Mouse (Mus musculus) embryonic facial prominence, embryonic 15.5 days (tissue): ENCODE data around the gene Myof. TPM values are rescaled to one million over a fixed set of nuclear protein-coding genes. Genes with fewer than 3 reads are reported as not detected.

Experiments
- ATAC-seq: fragments of 200-750 bp; cut with Nextera tagmentation; 2 replicates; pipeline ENCODE4 v1.8.0; 2017; ENCODE audit warnings: low read depth, moderate TSS enrichment; ENCODE audit not compliant: insufficient number of reproducible peaks, low FRiP score, low TSS enrichment
- H3K27ac ChIP-seq: fragments of 300-500 bp; sonication (generic); replicated peaks from 2 replicates; pipeline ENCODE4 v1.5.1; 2015; ENCODE audit warnings: mild to moderate bottlenecking, inconsistent platforms
- H3K27me3 ChIP-seq: fragments of 300-500 bp; sonication (generic); 2 replicates; pipeline ENCODE4 v1.6.1; 2015; ENCODE audit warnings: inconsistent platforms
- H3K36me3 ChIP-seq: fragments of 300-500 bp; sonication (generic); 2 replicates; pipeline ENCODE4 v1.6.1; 2015; ENCODE audit warnings: mild to moderate bottlenecking, inconsistent platforms
- H3K4me1 ChIP-seq: fragments of 300-500 bp; sonication (generic); 2 replicates; pipeline ENCODE4 v1.6.1; 2015; ENCODE audit warnings: inconsistent platforms
- H3K4me2 ChIP-seq: fragments of 300-500 bp; sonication (generic); replicated peaks from 2 replicates; pipeline ENCODE4 v1.6.1; 2015; ENCODE audit warnings: mild to moderate bottlenecking, inconsistent platforms
- H3K4me3 ChIP-seq: fragments of 300-500 bp; sonication (generic); replicated peaks from 2 replicates; pipeline ENCODE4 v1.5.1; 2015; ENCODE audit warnings: mild to moderate bottlenecking, inconsistent platforms
- H3K9ac ChIP-seq: fragments of 300-500 bp; sonication (generic); 2 replicates; pipeline ENCODE4 v1.6.1; 2015; ENCODE audit warnings: inconsistent platforms
- H3K9me3 ChIP-seq: fragments of 300-500 bp; sonication (generic); replicated peaks from 2 replicates; pipeline ENCODE4 v1.6.1; 2016; ENCODE audit warnings: inconsistent platforms
- WGBS: fragments of 180-500 bp; shearing (Covaris S2); methylation state at CpG from one replicate; pipeline ENCODE4 v1.1.7; 2015; 5-methylcytosine and 5-hydroxymethylcytosine counted together
- polyA plus RNA-seq: library from polyadenylated mRNA; unstranded; fragments of >200 nt; fragmentation: Nextera tagmentation; extraction: Ambion mirVana; gene quantifications from 2 replicates; pipeline ENCODE4 v1.2.1, GENCODE M21; 2015

The Myof gene
- polyA plus RNA-seq, 1 experiment from 2014 or later, result 16.2 TPM

DNA sequence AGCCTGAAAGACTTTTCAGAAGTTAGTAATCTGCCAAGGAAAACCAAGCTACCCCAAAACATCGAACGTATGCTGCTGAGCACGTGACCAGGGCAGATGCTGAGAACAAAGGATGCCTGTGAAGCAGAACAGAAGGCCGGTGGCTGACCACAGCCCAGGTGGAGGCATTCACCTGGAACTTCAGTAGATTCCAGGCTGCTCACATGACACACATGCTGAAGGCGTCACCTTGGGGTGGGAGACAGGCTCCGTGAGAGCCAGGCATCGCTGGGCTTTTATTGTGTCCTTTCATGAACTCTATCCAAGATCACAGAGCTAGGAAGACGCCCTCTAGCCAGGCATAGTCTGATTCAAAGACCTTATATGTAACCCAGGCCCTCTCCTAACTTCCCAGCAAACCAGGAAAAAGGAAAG, 17.2 kb downstream of the Myof start:
- H3K27ac ChIP-seq, result no peak overlapping the region
- no peaks in the 10 kb centered on the region for H3K36me3 ChIP-seq
- peaks cover 25% of the 10 kb centered on the region for H3K4me1 ChIP-seq
- H3K9me3 ChIP-seq, result no peaks in the 10 kb centered on the region
- H3K27me3 ChIP-seq, result no peaks in the 10 kb centered on the region
- ATAC-seq, result no peak
- no peak overlapping the region for H3K4me2 ChIP-seq
- 61% methylated on average over 8 of the region's 8 CpGs for WGBS
- no peak overlapping the region for H3K9ac ChIP-seq
- no peak overlapping the region for H3K4me3 ChIP-seq

DNA sequence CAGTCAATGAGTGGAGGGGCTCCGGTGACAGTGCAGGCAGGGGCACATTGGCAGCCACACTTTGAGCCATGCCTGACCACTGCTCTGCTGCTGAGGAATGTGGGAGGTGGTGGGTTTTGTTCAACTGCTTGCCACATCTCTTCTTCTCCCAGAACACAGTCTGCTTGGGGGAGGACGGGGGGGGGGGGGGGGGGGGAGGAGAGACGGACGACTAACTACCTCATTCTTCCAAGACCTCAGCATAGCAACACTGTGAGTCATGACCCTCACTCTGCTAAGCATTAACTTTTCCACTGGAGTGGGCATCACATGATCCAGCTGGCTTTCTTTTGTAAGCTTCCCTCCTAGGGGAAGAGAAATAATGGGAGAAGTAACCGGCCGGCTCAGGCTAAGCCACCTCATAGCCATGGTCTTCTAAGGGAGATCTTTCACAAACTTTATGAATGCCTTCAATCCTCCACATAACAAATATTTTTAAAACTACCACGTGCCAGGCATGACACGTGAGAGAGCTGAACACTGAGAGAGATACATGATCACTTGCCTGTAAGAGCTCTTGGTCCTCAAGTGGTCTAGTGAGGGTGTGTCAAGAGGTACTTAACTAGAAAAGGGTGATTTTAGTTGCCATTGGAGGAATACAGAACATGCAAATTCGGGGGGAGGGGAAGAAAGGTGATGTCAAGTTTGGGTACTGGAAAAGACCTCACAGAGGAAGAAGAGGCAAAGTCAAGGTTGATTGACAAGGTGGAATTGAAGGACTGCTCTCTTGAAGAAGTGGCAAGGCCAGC, 17.9 kb downstream of the Myof start:
- peak; percentile 68 for ATAC-seq
- H3K4me2 ChIP-seq, result no peak overlapping the region

DNA sequence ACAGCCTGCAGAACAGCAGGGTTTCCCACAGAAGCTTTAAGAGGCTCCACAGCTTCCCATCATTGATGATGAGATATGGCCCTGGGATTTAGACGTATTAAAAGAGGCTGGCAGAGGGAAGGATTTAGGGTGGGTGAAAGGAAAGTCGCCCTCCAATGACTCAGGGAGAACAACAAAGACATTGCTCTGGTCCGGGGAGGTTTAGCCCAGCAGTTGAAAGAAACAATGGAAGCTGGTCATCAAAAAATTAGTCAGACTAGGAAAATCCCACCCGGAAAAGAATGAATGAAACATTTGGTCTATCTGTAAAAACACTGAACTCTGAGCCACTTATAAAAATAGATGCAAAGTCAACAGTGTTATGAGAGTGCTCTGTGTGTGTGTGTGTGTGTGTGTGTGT, 19.8 kb downstream of the Myof start:
- Histone ChIP-seq H3K9me3 (no peaks in the 10 kb centered on the region), H3K4me2 (no peak overlapping the region), H3K36me3 (no peaks in the 10 kb centered on the region), H3K27ac (no peak overlapping the region), H3K9ac (no peak overlapping the region), H3K4me1 (peaks cover 16% of the 10 kb centered on the region), H3K4me3 (no peak overlapping the region), H3K27me3 (no peaks in the 10 kb centered on the region)
- WGBS, result 65% methylated on average over 4 of the region's 4 CpGs
- no peak for ATAC-seq

More for the DNA sequence above, 17.9 kb downstream of the Myof start:
- Histone ChIP-seq H3K4me1 (peaks cover 23% of the 10 kb centered on the region), H3K27me3 (no peaks in the 10 kb centered on the region), H3K9ac (no peak overlapping the region), H3K36me3 (no peaks in the 10 kb centered on the region), H3K27ac (0 out of 2 replicates have a peak overlapping the region, but pooled peaks have one; percentile 34), H3K9me3 (no peaks in the 10 kb centered on the region), H3K4me3 (no peak overlapping the region)
- 50% methylated on average over 8 of the region's 9 CpGs for WGBS

DNA sequence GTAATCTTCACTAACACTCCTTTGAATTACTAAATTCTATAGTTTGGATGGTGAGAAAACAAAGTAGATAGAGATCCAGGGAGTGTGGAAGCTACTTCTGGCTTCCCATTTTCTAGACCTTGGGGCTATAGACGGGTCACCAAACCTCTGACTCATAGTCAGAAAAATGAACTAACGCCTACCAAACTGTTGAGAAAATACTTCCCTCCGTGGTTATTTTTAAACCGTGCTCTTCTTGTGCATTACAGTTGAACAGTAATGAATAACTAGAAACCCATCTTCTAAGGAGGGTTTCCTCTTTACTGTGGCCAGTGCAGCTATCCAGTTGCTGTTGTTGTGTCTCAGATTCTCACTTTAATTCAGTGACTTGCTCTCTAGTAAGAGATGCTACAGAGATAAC, 20.7 kb downstream of the Myof start:
- 50% methylated on average over 4 of the region's 4 CpGs for WGBS
- no peak for ATAC-seq

DNA sequence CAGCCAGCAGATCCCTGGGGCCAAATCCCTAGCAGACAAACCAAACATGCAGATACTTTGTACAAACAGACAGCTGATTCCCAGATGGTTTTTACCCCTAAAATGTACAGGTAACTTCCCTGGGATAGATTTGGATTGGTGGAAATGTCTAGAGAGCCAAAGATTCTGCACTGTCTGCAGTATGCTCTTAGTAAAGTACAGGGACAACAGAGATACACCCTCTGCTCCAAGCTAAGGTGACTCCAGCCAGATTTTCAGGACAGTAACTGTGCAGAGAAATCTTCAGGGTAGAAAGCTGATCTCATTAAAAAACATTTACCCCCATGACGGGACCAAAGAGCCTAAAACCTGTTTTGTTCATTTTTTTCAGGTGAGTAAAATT, 27.5 kb downstream of the Myof start:
- Histone ChIP-seq H3K4me2 (no peak overlapping the region), H3K36me3 (no peaks in the 10 kb centered on the region), H3K27ac (peak overlapping the region; percentile 76), H3K9ac (no peak overlapping the region), H3K4me1 (peaks cover 8% of the 10 kb centered on the region), H3K27me3 (no peaks in the 10 kb centered on the region), H3K4me3 (no peak overlapping the region), H3K9me3 (no peaks in the 10 kb centered on the region)
- WGBS, result 37% methylated on average over 1 of the region's 1 CpGs
- ATAC-seq, result peak; percentile 29; the same call in 1 of the 2 replicates

More for the DNA sequence above, 20.7 kb downstream of the Myof start:
- no peaks in the 10 kb centered on the region for H3K36me3 ChIP-seq
- no peak overlapping the region for H3K4me3 ChIP-seq
- H3K4me2 ChIP-seq, result no peak overlapping the region
- no peaks in the 10 kb centered on the region for H3K27me3 ChIP-seq
- H3K9ac ChIP-seq, result no peak overlapping the region
- peaks cover 12% of the 10 kb centered on the region for H3K4me1 ChIP-seq
- no peak overlapping the region for H3K27ac ChIP-seq
- H3K9me3 ChIP-seq, result no peaks in the 10 kb centered on the region

DNA sequence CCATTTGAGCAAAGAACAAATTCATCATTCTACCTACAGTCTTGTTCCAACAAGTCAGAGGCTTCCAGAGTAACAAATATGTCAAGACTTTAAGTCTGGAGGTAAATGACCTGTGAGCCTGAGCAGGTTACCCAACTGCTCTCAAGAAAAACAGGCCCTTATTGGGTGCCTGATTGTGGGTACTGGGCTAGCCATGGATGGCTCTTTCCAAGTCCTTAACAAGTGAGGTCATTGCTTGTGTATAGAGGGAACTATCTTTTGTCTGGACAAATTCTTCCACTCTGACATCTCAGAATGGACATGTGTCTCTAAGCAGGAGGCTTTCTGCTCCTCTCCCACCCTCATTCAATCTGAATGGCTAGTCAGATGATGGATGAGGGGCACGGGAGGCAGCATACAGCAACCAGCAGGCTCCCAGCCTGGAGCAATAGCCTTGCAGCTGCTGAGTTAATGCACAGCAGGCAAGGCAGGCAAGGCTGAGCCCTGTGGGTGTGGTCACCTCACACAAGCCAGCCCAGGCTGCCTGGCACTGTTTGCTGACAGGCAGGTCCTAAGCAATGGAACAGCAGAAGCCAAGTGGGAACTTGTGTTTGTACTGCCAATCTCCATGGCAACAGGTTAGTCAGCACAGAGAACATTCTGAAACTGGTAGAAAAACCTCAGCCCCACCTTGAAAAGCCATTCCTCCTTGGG, 28.1 kb downstream of the Myof start:
- Histone ChIP-seq H3K4me1 (peaks cover 8% of the 10 kb centered on the region), H3K4me3 (no peak overlapping the region), H3K9ac (no peak overlapping the region), H3K27me3 (no peaks in the 10 kb centered on the region), H3K9me3 (no peaks in the 10 kb centered on the region), H3K36me3 (no peaks in the 10 kb centered on the region), H3K27ac (peak overlapping the region; percentile 76), H3K4me2 (peak overlapping the region; percentile 0; the same call in 1 of the 2 replicates)
- ATAC-seq, result peak; percentile 92
- 0% methylated on average over 1 of the region's 1 CpGs for WGBS

DNA sequence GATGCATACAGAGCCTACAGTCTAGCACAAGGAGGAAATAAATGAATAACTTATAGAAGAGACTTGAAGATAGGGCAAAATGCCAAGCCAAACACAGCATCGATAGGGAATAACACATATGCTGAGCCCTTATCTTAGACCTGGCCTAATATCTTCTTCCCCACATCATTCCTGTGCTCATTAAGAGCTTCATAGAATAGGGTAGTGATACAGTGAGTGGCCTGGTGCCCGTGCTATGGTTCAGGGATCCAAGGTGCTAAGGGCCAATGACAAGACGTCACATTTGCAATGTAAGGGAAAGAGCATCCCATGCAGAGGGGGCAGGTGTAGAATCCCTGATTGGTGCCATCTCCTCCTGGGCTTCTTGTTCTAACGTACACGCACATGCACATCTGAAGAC, 28.9 kb downstream of the Myof start:
- WGBS, result 85% methylated on average over 5 of the region's 5 CpGs
- no peak overlapping the region; the same call in 1 of the 2 replicates for H3K27ac ChIP-seq
- no peak for ATAC-seq
- no peaks in the 10 kb centered on the region for H3K36me3 ChIP-seq
- no peak overlapping the region for H3K4me3 ChIP-seq
- no peaks in the 10 kb centered on the region for H3K27me3 ChIP-seq
- H3K4me2 ChIP-seq, result no peak overlapping the region
- no peak overlapping the region for H3K9ac ChIP-seq
- H3K4me1 ChIP-seq, result peaks cover 8% of the 10 kb centered on the region
- no peaks in the 10 kb centered on the region for H3K9me3 ChIP-seq

DNA sequence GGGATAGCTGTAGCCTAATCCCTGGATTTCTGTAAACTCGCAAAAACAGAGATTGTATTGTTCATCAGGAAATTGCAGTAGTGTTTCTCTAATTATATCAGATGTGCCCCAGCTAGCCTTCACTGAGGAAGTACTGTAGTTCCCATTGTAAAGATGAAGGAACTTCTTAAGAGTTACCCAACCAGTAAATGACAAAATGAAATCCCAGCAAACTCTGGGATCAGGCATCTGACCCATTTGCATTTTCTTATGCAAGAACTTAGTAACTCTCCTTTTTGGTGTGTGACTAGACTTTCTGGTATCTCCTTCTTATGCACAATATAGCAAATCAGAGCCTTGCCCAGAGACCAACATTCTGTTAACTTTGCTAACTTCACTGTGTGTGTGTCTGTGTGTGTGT, 32.0 kb downstream of the Myof start:
- ATAC-seq, result no peak
- H3K36me3 ChIP-seq, result no peaks in the 10 kb centered on the region
- no peaks in the 10 kb centered on the region for H3K9me3 ChIP-seq
- no peak overlapping the region for H3K9ac ChIP-seq
- H3K4me3 ChIP-seq, result no peak overlapping the region
- 40% methylated on average over 1 of the region's 1 CpGs for WGBS
- H3K27me3 ChIP-seq, result no peaks in the 10 kb centered on the region
- peaks cover 8% of the 10 kb centered on the region for H3K4me1 ChIP-seq
- H3K27ac ChIP-seq, result no peak overlapping the region
- H3K4me2 ChIP-seq, result no peak overlapping the region

DNA sequence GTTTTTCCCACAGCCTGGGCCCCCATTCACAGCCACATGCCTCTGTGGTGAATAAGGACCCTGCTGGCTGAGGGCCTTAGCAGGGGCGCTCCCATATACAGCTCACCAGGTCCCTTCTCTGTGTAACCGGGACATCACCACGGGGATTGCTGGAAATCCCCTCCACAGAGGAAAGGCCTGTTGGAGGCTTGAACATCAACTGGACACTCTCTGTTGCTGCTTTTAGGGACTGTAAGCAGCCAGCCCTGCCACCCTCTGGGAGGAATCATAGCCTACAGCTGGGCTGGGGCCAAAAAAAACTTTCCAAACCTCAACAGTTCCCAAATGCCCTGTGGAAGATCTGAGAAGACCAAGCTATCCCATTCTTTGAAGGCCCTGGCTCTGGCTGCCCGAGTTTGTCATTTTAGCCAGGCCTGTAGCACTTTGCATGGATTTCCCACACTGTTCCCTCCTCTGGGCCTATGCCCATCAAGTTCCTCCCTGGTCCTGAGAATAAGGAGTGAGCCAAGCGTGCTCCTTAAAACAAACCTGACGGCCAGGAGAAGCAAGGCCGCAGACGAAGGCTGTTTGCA, 38.5 kb downstream of the Myof start:
- 74% methylated on average over 8 of the region's 8 CpGs for WGBS
- no peak overlapping the region for H3K9ac ChIP-seq
- peaks cover 13% of the 10 kb centered on the region; the same call in 1 of the 2 replicates for H3K4me1 ChIP-seq
- no peaks in the 10 kb centered on the region for H3K9me3 ChIP-seq
- no peak overlapping the region for H3K4me3 ChIP-seq
- no peaks in the 10 kb centered on the region for H3K27me3 ChIP-seq
- no peaks in the 10 kb centered on the region for H3K36me3 ChIP-seq
- ATAC-seq, result peak; percentile 61
- H3K27ac ChIP-seq, result peak overlapping the region; percentile 60; the same call in 1 of the 2 replicates
- H3K4me2 ChIP-seq, result no peak overlapping the region

DNA sequence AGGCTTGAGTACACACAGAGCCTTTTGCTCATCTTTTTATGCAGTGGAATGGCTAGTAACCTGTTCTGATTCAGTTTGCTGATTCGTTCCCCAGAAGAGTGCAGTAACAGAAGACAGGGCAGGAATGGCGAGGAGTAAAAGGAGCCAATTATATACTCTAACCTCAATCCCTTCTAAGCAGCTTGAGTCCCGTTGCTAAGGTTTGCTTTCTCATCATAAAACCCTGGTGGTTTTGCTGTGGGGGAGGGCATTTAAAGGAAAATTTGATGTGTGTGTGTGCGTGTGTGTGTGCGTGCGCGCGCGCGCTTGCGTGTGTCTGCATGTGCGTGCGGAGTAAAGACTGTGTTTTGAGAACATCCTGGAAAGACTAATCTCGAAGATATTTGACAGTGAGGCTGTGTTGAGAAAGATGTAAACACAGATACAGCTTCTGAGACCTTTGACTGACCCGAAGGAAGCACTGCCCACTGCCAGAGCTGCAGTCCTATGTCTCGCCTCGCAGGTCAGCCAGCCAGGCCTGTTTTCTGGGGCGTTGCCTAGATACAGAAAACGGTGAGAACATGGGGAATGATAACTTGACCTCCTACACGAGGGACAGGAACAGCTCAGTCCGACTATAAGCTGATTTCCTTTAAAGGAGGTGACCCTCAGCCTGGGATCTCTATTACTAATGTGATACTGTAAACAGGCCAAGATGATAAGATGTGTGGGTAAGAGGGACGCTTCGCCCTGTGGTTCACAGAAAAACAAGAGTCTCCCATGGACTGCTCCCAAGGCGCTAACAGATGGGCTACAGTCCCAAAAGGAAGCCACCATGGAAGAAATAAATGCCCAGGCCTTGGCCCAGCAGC, 39.5 kb downstream of the Myof start:
- Histone ChIP-seq H3K27ac (peak overlapping the region; percentile 60; the same call in 1 of the 2 replicates), H3K4me2 (no peak overlapping the region), H3K4me3 (no peak overlapping the region), H3K4me1 (peaks cover 13% of the 10 kb centered on the region; the same call in 1 of the 2 replicates), H3K9me3 (no peaks in the 10 kb centered on the region), H3K36me3 (no peaks in the 10 kb centered on the region), H3K9ac (no peak overlapping the region), H3K27me3 (no peaks in the 10 kb centered on the region)
- whole genome bisulfite sequencing, result 68% methylated on average over 24 of the region's 24 CpGs
- ATAC-seq, result no peak
